Mouse (Mus musculus) cerebellum, adult (tissue): ENCODE results near the gene Tcte2.
"Not testable (repeated sequence)": the region's sequence is repeated elsewhere in the genome, so short reads cannot be mapped to it uniquely, and the experiment has no call there.

ENCODE experiments used
- ATAC-seq: cut with Nextera tagmentation; 2 replicates; pipeline ENCODE4 v1.9.2; 2017; ENCODE audit warnings: mild to moderate bottlenecking, moderate library complexity, mixed read lengths; ENCODE audit not compliant: insufficient number of reproducible peaks, low FRiP score, low TSS enrichment

Gene Tcte2

DNA sequence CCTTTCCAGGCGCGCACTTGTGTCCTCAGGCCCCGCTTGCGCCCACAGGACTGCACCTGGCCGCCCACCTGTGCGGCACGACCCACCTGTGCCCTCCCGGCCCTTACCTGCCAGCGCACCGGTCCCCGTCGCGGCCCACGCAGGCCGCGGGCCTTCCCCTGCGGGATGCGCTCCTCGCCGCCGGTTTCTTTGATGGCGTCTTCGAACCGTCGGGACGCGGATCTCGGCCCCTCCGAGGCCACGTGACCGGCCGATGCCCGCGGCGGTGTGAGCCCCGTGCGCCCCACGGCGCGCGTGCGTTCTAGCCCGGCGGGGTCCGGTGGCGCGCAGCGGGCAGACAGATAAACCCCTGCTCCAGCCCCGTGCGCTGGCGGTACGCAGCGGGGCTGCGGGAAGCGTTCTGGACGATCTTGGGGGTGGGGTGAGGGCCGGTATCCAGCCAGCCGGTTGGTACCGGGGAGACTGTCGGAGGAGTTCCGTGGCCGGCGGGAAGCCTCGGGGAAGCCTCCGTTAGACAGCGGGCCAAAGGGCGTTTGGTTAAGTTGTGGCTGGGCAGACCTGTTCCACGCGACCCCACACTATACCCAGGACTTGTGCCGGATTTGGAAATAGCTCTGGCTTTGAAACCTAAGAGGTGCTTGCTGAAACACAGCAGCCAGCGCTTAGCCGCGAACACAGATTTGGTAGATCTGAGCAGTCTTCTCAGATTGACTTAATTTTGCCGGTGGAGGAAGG lies at the start of gene Tcte2:
Tcte2 (minus strand) TSS at position 647 of the 735 bp plus-strand sequence.
- peak; percentile 54 for ATAC-seq

DNA sequence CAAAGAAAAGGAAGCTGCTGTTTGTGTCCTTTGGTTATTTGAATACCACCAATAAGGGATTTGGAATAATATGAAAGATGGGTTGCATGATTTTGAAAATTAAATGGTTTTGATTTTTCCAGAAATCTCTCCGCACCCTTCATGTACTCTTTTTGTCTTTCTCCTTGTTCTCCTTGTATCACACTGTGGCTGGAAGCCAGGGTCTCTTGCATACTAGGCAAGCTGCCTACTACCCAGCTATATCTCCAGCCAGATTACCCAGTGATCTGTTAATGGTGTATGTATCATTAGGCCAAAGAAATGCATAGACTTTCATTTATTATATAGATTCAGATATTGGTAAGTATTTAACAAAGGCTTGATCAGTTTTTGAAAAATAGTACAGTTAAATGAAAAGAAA lies 44.4 kb upstream of the Tcte2 start:
- ATAC-seq, result no peak

DNA sequence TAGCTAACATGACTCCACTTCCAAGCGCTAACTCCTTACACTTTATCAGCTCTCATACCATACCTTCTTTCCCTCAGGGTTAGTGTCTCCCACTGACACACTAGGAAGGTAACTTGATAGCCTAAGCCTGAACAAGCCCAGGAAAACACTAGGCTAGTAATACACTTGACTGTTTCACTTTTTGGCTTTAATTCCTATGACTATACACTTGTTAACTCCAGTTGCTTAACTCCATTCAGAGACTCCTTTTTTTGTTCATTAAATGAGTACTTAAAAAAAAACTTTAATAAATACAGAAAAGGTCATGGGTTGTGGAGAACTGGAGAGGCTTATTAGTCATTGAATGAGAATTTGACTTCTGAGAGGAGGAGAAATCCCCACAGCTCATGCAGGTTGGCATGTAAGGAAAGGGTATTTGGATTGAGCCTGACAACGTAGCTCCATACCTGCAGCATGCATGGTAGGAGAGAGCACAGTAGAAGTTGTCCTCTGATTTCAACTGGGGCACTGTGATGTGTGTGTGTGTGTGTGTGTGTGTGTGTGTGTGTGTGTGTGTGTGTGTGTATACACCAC lies 41.3 kb upstream of the Tcte2 start:
- ATAC-seq, result no peak

DNA sequence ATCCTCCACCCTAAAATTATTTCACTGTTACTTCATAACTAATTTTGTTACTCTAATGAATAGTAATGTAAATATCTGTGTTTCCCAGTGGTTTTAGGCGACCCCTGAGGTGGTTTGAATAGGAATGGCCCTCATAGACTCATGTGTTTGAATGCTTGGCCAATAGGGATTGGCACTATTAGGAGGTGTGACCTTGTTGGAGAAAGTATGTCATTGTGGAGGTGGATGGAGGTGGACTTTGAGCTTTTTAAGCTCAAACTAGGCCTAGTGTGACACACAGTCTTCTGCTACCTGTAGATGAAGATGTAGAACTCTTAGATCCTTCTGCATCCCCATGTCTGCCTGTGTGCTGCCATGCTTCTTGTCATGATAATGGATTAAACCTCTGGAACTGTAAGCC lies 36.1 kb upstream of the Tcte2 start:
- ATAC-seq, result no peak

DNA sequence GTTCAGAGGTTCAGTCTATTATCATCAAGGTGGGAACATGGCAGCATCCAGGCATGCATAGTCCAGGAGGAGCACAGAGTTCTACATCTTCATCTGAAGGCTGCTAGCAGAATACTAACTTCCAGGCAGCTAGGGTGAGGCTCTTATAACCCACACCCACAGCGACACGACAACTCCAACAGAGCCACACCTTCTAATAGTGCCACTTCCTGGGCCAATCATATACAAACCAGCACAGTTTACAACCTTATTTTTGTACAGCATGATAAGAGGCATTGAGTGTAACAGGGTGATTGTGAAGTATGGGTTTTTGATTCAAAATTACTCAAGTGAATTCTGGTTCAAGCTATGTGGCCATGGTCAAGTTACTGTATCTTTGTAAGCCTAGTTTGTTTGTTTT lies 28.4 kb upstream of the Tcte2 start:
- not testable (repeated sequence) for ATAC-seq

DNA sequence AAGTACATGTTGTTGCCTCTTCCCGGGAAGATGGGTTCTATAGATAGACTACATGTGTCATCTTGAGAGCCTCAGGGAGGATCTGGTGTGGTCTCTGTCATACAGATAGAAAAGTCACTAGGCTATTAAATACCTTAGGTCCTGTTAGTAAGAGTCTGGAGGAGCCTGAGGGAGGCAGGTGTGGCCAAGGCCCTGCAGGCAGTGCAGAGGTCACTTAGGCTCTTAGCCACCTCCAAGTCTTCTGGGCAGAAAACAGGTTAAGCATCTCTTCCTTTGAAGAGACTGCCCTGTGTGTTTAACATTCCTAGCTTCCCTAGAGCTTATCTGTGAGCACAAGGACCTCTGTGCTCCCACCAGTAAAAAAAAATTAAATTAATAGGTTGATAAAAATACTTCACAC lies 21.8 kb upstream of the Tcte2 start:
- no peak for ATAC-seq

DNA sequence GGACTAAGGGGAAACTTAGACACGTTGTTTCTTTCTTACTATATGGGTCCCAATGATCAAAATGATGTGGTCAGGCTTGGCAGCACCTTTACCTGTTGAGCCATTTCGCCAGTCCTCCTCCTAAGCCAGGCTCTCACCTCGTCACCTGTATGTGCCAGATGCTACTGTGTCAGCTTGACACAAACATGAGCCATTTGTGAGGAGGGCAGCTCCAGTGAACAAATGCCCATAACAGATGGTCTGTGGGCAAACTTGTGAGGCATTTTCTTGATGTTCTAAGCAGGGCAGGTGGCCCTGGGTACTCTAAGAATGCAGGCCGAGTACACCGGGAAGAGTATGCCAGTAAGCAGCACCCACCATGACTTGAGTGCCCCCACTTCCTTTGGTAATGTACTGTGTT lies 20.3 kb upstream of the Tcte2 start:
- peak; percentile 81 for ATAC-seq

DNA sequence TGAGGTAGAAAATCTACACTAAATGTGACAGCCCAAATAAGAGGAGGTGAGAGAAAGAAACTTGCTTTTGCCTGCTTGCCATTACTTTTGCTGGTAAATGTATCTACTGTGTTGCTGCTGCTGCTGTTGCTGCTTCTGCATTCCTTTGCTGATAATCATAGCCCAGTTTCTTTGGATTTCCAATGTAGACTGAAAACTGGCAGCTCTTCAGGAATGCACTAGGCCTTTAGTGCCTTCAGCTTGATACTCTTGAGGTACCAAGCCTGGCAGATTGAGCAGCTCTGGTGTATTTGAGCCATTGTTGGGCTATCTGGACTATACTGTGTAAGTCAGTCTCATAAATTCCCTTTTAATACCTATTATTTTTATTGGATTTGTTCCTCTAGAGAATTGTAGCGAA lies 17.2 kb upstream of the Tcte2 start:
- no peak for ATAC-seq

DNA sequence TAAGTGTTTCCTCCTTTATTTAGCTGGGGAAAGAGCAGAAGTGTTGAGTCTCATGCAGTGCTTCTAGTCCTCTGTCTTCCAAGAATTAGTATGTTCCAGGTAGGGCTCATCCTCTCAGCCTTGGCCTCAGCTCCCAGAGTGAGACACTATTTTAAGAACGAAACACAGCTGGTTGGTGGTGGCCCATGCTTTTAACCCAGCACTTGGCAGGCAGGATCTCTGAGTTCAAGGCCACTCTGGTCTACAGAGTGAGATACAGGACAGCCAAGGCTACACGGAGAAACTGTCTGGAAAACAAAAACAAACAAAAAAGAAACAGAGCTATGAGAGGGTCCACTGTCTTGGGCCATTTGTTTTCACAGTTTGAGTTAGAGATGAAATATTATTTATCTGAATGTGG lies 16.1 kb upstream of the Tcte2 start:
- no peak for ATAC-seq

DNA sequence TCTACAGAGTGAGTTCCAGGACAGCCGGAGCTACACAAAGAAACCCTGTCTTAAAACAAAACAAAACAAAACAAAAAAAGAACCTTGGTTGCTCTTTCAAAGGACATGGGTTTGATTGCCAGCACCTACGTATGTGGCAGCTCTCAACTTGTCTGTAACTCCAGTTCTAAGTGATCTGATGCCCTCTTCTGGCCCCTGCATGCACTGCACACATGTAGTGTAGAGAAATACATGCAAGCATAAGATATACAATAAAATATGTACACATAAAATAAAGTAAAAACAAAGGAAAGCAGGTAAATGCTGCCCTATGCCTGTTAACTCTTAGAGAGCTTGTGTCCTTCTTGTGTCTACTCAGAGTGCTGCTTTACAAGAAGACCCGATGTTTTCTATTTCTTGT lies 7.6 kb upstream of the Tcte2 start:
- no peak for ATAC-seq

DNA sequence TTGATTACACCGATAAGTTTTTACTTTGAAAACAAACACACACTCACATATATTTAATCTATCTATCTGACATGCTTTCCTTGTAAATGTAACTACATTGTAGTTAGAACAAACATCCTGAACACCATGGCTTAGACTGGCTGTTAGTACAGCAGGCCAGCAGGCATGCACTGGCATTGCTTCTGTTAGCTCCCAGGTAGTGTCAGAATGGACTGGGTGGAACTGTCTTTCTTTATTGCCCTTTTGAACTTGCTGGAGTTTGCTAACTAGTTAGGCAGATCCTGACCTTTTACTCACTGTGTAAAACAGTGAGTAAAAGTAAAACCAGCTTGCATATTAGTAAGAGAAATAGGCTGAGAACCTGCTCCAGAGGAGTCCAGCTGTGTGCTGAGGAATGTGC lies 6.9 kb upstream of the Tcte2 start:
- no peak for ATAC-seq

DNA sequence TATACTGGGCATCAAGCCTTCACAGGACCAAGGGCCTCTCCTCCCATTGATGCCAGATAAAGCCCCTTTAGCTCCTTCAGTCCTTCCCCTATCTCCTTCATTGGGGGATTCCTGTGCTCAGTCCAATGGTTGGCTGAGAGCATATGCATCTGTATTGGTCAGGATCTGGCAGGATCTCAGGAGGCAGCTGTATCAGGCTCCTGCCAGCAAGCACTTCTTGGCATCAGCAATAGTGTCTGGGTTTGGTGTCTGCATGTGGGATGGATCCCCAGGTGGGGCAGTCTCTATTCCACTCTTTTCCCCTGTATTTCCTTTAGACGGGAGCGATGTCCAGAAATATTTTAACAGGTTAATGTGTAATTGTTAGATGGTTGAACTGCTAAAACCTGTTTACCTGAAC lies 3.3 kb upstream of the Tcte2 start:
- ATAC-seq, result not testable (repeated sequence)

DNA sequence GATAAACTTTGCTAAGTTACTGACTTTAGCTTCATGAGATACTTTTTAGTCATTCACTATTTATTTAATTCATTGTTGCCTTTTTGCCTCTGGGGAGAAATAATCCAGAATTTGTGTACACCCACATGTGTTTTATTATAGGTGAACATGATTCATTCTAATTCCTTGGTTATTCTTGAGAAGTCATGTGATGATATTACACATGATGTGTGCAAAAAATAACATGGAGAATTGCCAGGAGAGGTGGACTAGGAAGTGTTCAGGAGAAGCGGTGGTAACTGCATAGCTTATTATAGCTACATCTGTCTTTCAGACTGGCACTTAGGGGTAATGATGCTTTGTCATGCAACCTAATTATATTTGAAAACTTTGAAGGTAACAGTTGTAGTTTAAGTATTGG lies 2.2 kb upstream of the Tcte2 start:
- no peak for ATAC-seq

DNA sequence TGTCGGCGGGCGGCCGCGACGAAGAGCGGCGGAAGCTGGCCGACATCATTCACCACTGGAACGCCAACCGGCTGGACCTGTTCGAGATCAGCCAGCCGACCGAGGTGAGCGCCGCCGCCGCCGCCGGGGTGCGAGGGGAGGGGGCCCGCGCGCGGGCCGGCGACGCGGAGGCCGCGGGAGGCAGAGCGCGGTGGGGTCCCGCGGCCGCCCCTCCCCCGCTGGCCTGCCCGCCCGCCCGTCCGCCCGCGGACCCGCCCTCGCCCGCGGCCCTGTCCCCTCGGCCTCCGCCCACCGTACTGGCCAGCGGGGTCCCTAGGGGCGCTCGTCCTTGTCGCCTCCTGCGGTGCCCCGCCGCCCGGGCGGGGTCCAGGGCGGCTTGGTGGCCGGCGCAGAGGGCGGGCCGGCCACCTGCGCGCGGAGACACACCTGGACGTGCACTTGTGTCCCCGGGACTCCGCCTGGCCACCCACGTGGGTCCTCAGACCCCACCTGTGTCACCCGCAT lies 898 bp downstream of the Tcte2 start:
- no peak; the same call in none of the 2 replicates for ATAC-seq

DNA sequence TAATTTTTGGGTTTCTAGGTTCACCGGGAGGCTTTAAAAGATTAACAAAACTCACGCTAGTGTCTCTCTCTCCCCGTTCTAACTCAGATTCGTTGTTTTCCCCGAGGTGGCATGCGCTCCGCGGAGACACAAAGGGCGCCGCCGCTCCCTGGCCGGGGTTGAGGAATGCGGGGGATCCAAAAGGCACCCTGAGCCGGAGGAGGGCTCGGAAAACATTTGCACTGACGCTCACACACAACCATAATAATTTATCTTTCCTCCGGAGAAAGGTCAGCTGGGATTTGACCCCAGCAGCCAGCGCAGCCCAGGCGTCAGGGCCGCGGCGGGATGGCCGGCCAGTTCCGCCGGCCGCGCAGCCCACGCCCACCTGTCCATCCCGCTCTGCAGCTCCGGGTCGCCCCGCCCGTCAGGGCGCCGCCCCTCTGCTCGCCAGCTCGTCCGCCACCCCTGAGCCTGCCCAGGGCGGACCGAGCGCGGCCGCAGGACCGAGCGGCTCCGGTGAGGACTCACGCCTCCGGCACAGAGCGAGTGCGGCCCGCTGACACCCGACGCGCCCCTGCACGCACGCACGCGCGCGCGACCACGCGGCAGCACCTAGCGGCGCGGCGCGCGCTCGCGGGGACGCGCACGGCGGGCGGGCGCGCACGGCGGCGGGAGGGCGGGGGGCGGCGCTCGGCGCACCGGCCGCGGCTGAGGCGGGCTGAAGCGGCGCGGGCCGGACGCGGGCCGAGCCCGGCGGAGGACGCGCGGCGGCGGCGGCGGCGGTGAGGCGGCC lies 1.6 kb downstream of the Tcte2 start, which contains the start of gene Afdn:
Afdn (plus strand) TSS at position 687 of the 775 bp plus-strand sequence.
- ATAC-seq, result peak; percentile 87

DNA sequence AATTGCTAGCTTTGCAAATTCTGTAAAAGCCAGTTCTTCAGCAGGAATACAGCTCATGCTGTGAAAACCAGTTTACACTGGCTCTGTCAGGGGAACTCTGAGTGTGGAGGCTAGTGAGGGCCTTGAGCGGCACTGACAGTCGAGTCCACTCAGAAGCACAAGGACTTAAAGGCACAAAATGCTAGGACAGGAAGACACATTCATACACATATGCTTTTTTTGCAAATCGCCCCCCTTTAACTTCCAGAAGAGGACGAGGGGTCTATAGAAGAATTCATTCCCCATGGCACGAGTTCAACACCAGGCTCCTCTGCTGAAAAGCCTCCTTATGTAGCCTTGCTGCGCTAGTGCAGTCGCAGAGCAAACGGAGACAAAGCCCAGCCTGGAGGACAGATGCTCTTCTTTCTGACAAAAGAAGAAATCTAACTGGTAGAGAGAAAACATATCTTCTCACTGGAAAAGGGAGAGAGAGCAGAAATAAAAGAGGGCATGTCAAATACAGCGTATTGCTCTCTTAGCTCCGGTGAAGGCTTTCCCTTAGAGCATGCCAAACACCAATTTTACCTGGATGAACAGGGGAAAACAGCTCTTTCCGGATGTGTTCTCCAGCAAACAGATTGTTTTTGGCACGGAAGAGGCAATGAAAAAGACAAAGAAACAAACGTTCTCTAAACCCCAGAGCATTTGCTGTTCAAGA lies 2.3 kb downstream of the Tcte2 start:
- no peak for ATAC-seq

DNA sequence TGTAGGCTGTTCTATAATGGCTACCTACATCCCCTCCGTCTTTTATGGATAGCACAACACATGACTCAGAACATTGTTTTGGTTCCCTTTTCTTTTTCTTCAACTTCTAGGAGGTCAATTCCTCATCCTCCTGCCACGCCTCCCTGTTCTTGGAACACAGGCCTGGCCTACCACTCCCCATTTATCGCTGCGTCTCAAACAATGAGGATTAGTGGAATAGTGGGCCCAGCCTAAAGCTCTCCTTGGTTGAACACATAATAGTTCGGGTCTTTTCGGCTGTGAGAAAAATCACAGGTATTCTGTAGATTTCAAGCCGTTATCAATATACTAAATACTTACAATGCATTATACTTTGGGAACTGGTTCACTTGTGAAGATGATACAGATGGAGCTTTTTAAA lies 3.0 kb downstream of the Tcte2 start:
- no peak for ATAC-seq

DNA sequence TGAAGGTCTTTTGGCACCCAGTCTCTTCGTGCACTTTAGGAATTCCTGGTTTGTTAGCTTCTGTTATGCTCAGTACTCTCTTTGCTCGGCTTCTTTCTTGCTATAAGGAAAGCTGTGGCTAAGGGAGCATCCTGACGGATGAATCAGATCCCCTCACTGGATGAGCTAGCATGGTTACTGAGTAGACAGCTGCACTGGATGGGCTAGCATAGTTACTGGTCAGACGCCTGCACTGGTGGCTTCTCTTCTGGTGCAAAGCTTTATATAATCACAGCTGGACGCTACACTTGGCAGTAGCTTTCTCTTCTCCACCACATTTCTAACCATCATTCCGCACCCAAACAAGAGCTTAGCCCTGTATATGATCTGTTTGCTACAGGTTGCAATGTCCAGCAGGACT lies 6.7 kb downstream of the Tcte2 start:
- no peak for ATAC-seq

DNA sequence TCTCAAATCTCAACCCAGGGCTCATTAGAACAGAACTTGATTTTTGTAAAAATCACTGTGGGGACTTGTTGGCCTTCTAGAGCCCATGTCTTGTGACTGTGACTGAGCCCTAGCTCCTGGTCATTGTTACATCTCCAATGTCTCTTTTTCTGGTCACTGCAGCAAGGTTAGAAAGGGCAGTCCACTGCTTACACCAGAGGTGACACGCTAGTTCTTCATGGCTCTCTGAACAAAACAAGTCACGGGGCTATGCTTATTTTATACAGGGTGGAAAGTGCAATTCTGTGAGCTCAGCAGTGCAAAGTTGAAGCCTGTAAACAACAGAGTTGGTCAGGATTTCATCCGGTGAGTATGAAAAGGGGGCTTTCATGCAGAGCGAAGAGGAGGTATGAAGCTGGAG lies 7.7 kb downstream of the Tcte2 start:
- ATAC-seq, result no peak

DNA sequence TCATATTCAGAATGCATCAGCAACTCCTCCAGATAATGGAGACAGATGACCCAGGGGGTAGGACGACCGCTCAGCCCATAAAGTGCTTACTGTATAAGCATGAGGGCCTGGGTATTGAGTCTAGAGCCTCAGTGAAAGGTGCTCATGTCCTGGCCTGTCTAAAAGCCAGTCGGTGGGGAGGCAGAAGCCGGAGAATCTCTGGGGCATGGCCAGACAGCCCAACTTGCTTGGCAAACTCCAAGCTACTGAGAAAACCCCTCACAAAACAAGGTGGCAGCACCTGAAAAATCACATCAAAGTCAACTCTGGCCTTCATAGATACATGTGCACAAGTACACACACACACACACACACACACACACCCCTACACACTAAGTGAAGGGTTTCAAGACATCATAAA lies 12.6 kb downstream of the Tcte2 start:
- no peak for ATAC-seq

DNA sequence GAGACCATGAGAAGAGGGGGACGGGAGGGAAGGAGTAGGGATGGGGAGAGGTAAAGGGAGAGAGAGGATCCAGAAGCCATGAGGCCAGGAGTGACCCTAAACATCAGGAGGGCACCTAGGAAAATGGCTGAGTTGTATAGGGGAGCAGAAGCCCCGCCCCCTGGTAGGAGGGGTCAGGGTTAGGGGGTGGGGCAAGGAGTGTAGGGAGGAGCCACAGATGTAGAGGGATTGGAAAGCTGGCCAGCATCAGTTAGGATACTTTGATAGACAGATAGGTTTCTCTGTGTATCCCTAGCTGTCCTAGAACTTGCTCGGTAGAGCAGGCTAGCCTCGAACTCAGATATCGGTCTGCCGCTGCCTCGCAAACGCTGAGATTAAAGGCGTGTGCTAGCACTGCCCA lies 13.9 kb downstream of the Tcte2 start:
- no peak for ATAC-seq
